Mouse (Mus musculus): ENCODE results near the gene Fam102a.
"Not testable (repeated sequence)": the region's sequence is repeated elsewhere in the genome, so short reads cannot be mapped to it uniquely, and the experiment has no call there.

Gene Fam102a

DNA sequence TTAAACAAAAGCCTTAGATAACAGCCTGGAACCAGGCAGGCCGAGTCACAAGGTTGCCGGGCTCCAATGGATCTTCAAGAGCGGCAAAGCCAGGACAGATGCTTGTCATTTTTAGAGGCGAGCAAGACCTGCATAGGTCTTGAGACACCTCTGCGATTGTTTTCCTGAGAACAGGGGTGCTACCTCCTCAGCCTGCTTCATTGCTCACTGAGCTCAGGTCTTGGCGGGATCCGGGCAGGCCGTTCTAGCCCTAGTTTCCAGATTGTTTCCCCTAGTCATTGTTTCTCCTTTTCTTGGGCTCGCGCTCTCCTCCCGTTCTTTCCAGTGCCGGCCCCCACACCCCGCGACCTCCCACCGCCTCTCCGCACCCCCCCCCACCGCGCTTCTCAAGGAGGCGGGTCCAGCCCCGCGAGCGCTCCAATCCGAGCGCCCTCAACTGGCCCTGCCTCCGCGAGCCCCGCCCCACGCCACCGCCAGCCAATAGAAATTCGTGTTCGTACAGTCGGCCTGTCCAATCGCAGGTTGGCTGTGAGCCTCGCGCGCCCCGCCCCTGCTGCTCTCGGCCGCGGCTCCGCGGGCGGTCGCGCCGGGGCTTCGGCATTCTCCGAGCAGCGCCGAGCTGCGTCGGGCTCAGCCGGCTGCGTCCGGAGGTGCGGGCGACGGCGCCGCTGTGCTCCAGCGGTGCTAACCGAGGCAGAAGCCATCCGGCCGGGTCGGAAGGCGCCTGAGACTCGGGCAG, at the start of gene Fam102a:
Gene Fam102a, plus strand, starts transcription at position 600 of the 739 bp plus-strand sequence.
- peak; percentile 98 for DNase-seq (ENCODE audit: low spot score)

- DNase-seq (ENCODE audit: low spot score) = no peak
Measured at GRCm38 (mm10) chr2:32485751-32486150, 49.4 kb upstream of the Fam102a start.

GRCm38 (mm10) chr2:32486155-32486554, 49.0 kb upstream of the Fam102a start:
- no peak for DNase-seq (ENCODE audit: low spot score)

DNA sequence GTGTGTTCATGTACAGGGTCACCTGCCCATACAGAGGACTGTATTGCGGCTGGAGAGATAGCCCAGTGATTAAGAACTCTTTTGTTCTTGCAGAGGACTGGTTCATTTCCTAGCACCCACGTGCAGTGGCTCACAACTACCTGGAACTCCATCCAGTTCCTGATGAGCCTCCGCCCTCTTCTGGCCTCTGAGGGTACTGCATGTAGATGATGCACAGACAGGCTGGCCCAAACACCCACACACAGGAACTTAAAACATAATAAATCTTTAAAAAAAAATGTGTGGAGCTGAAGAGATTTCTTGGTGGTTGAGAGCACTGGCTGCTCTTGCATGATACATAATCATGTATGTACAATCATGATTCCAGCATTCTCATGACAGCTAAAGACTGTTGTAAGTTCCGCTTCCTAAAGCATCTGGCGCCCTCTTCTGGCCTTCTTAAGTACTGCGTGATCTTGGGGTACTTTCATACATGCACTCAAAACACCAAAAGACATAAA, 48.0 kb upstream of the Fam102a start:
- DNase-seq (ENCODE audit: low spot score) = peak; percentile 96

GRCm38 (mm10) chr2:32488679-32489078, 46.5 kb upstream of the Fam102a start:
- DNase-seq (ENCODE audit: low spot score) = peak; percentile 97

DNA sequence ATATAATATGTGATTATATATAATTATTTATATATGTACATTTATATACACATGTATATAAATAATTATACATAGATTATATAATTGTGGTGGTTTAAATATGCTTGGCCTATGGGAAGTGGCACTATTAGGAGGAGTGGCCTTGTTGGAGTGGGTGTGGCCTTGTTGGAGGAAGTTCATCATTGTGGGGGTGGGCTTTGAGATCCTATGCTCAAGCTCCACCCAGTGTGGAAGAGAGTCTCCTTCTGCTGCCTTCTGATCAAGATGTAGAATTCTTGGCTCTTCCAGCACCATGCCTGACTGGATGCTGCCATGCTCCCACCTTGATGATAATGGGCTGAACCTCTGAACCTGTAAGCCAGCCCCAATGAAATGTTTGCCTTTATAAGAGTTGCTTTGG, 44.4 kb upstream of the Fam102a start:
- DNase-seq (ENCODE audit: low spot score) = not testable (repeated sequence)

GRCm38 (mm10) chr2:32492661-32493060, 42.5 kb upstream of the Fam102a start:
- DNase-seq (ENCODE audit: low spot score) = no peak

DNA sequence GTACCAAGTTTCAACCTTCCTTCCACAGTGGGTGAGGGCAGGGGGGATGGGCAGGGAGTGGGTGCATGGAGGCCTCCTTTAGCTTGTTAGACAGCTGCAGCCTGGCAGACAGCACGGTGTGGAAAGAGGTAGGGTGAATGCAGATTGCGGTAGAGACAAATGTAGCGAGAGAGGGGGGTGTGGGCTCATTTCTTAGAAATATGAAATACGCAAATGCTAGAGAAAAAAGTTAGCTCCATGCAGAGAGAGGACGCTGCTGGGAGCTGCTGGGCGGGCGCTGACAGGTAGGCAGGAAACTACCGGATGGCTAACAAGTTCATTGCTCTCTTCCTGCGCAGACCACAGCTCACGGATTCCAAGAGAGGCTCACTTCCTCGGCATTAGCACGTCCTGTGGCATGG, 41.8 kb upstream of the Fam102a start:
- DNase-seq (ENCODE audit: low spot score) = no peak

GRCm38 (mm10) chr2:32494522-32494921, 40.6 kb upstream of the Fam102a start:
- no peak for DNase-seq (ENCODE audit: low spot score)

DNA sequence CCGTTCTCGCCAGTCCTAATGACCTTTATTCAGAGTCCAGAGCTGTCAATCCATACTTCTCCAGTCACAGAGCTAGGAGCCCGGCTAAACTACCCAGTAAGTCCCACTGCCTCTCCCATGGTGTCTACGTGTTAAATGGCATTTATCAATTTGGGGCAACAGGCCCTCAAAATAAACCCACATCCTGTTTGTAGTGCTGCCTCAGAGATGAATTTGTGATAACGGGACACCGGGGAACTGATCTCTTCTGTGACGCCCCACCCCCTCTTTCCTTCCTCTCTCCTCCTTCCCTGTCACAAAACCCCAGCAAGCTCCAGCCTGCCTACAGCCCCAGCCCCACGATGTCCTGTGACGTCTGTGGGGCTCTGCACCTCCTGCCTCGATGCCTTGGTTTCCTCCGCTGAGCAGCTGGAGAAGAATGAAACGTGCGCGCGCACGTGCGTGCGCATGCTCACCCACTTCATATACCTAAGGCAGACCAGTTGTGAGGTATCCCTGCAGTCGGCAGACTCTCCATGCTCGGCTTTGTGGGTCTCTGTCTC, 39.9 kb upstream of the Fam102a start:
- no peak for DNase-seq (ENCODE audit: low spot score)

- DNase-seq (ENCODE audit: low spot score) = no peak
Measured at GRCm38 (mm10) chr2:32496190-32496589, 38.9 kb upstream of the Fam102a start.

DNA sequence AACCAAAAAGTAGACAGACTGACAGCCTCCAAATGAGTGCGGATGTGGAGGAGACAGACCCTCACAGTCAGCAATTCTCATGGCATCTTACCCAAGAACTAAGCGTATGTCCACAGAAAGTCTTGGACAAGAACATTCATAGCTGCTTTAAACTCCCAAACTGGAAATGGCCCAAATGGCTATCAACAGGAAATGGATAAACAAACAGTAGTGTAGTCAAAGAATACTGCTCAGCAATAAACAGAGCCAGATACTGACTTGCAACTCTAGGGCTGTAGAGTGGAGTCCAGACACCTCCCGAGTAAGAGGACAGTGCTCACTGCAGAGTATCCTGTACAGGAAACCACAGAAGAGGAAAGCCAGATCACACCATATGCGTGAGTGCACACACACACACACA, 35.8 kb upstream of the Fam102a start:
- DNase-seq (ENCODE audit: low spot score) = no peak

- DNase-seq (ENCODE audit: low spot score) = no peak
Measured at GRCm38 (mm10) chr2:32500461-32500860, 34.7 kb upstream of the Fam102a start.

GRCm38 (mm10) chr2:32501754-32502324, 33.3 kb upstream of the Fam102a start:
- no peak for DNase-seq (ENCODE audit: low spot score)

DNA sequence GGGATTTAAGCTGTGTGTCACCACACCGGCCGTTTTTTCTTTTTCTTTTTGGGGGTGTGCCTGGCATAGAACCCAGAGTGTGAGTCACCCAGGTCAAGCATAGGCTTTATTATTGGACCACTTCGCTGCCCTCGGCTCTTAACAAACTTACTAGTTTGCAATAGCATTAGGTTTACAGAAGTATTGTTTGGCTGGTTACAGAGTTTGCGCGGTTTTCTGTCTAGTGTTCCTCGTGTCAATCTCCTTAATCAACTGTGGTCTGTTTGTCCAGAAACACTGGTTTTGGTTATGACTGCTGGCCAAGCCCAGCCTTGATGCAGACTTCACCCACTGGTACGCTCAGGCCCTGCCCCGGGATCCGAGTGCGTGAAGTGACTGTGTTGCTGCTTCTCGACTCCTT, 32.3 kb upstream of the Fam102a start:
- DNase-seq (ENCODE audit: low spot score) = no peak

- DNase-seq (ENCODE audit: low spot score) = peak; percentile 23
Measured at GRCm38 (mm10) chr2:32503588-32503987, 31.5 kb upstream of the Fam102a start.

GRCm38 (mm10) chr2:32505536-32505935, 29.6 kb upstream of the Fam102a start:
- no peak for DNase-seq (ENCODE audit: low spot score)

- DNase-seq (ENCODE audit: low spot score) = no peak
Measured at GRCm38 (mm10) chr2:32506673-32507668, 28.2 kb upstream of the Fam102a start.

DNA sequence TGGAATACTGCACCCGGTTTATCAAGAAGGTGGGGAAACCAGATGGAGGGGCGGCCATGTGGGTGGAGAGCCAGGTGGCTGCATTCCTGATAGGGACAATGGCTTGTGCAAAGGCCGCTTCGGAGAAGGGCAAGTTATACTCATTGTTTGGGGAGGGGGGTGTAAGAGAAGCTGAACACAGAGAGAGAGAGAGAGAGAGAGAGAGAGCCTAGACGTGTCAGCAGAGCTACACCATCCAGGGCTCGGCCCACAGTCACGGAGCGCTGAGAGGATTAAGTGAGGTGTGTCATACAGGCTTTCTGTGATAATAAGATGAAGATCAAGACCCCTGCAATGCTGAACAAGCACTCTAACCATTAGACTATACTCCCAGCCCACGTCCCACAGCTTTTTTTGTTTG, 27.2 kb upstream of the Fam102a start:
- DNase-seq (ENCODE audit: low spot score) = no peak

DNA sequence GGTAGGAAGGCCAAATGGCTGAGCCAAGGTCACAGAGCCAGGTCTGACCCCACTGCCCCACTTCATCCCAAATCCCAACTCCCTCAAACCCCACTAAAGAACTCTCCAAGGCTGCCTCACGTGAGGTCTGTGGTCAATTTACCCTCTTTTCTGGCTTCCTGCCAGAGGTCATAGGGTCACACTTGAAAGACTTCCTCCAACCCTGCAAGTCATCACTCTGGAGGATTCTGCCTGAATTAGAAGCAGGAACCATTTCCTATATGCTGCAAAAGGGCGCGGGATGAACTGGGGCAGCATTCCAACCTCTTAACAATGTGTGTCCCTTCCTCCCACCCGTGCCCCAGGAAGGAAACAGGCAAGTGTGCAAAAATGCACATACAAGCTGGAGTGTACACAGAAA, 25.8 kb upstream of the Fam102a start:
- peak; percentile 85 for DNase-seq (ENCODE audit: low spot score)

- peak; percentile 47 for DNase-seq (ENCODE audit: low spot score)
Measured at GRCm38 (mm10) chr2:32509896-32510295, 25.2 kb upstream of the Fam102a start.

DNA sequence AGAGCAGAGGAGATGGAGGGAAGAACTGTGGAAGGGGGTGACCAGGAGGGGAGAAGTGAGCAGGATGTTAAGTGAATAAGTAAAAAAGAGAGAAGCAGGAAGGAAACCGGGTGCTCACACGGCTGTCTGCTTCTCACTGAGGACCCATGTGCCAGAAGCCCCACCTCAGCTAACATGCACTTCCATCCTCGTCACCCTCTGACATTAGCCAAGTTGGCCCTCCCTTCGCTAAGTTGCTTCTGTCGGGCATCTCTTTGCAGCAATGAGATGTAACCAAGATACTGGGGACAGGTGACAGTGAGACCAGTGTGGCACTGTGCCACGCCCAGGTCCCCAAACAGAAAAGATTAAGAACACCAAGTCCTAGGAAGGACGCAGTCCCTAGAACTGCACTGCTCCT, 22.5 kb upstream of the Fam102a start:
- DNase-seq (ENCODE audit: low spot score) = no peak
